Mouse (Mus musculus): ENCODE results near the gene Vat1l. TPM values are rescaled to one million over a fixed set of nuclear protein-coding genes. Genes with fewer than 3 reads are reported as not detected.

The Vat1l gene
- polyA plus RNA-seq, 2 experiments from 2014 or later, result 0.12 TPM; not detected in 1

GRCm38 (mm10) chr8:114298253-114298652 is 92.8 kb downstream of the Vat1l start:
- ATAC-seq, result no peak

- no peak for ATAC-seq
Measured at GRCm38 (mm10) chr8:114300072-114300471, 94.7 kb downstream of the Vat1l start.

GRCm38 (mm10) chr8:114306296-114306695 is 100.9 kb downstream of the Vat1l start:
- no peak for ATAC-seq

GRCm38 (mm10) chr8:114314669-114315325 is 109.4 kb downstream of the Vat1l start:
- ATAC-seq, result no peak

GRCm38 (mm10) chr8:114318161-114318560 is 112.7 kb downstream of the Vat1l start:
- ATAC-seq, result no peak

- no peak for ATAC-seq
Measured at GRCm38 (mm10) chr8:114322096-114322495, 116.7 kb downstream of the Vat1l start.

GRCm38 (mm10) chr8:114331928-114332327 is 126.5 kb downstream of the Vat1l start:
- ATAC-seq, result no peak

GRCm38 (mm10) chr8:114332949-114333348 is 127.5 kb downstream of the Vat1l start:
- no peak for ATAC-seq

GRCm38 (mm10) chr8:114335721-114336120 is 130.3 kb downstream of the Vat1l start:
- no peak for ATAC-seq

- ATAC-seq, result no peak
Measured at GRCm38 (mm10) chr8:114342276-114342675, 136.9 kb downstream of the Vat1l start.

- no peak for ATAC-seq
Measured at GRCm38 (mm10) chr8:114344789-114345188, 139.4 kb downstream of the Vat1l start.

- no peak for ATAC-seq
Measured at GRCm38 (mm10) chr8:114346045-114346444, 140.6 kb downstream of the Vat1l start.

- peak; percentile 72 for ATAC-seq
Measured at GRCm38 (mm10) chr8:114351643-114352427, 146.4 kb downstream of the Vat1l start.

GRCm38 (mm10) chr8:114360506-114360905 is 155.1 kb downstream of the Vat1l start:
- no peak for ATAC-seq

- ATAC-seq, result no peak
Measured at GRCm38 (mm10) chr8:114363167-114363566, 157.8 kb downstream of the Vat1l start.

GRCm38 (mm10) chr8:114363656-114364055 is 158.2 kb downstream of the Vat1l start:
- ATAC-seq, result no peak

GRCm38 (mm10) chr8:114369038-114369976 is 163.9 kb downstream of the Vat1l start:
- ATAC-seq, result peak; percentile 32

GRCm38 (mm10) chr8:114374390-114374789 is 169.0 kb downstream of the Vat1l start:
- ATAC-seq, result no peak

GRCm38 (mm10) chr8:114384189-114384588 is 178.8 kb downstream of the Vat1l start:
- ATAC-seq, result no peak

GRCm38 (mm10) chr8:114387494-114387893 is 182.1 kb downstream of the Vat1l start:
- no peak for ATAC-seq

- ATAC-seq, result peak; percentile 54
Measured at GRCm38 (mm10) chr8:114390465-114391254, 185.2 kb downstream of the Vat1l start.

- no peak for ATAC-seq
Measured at GRCm38 (mm10) chr8:114398326-114398725, 192.9 kb downstream of the Vat1l start.
